Mouse (Mus musculus): Measurements from ENCODE around the gene Chd1l. TPM values are rescaled to one million over a fixed set of nuclear protein-coding genes. Genes with fewer than 3 reads are reported as not detected.

Gene Chd1l
- total and polyA plus RNA-seq, 2 experiments, result 2.4 to 7.7 TPM

DNA sequence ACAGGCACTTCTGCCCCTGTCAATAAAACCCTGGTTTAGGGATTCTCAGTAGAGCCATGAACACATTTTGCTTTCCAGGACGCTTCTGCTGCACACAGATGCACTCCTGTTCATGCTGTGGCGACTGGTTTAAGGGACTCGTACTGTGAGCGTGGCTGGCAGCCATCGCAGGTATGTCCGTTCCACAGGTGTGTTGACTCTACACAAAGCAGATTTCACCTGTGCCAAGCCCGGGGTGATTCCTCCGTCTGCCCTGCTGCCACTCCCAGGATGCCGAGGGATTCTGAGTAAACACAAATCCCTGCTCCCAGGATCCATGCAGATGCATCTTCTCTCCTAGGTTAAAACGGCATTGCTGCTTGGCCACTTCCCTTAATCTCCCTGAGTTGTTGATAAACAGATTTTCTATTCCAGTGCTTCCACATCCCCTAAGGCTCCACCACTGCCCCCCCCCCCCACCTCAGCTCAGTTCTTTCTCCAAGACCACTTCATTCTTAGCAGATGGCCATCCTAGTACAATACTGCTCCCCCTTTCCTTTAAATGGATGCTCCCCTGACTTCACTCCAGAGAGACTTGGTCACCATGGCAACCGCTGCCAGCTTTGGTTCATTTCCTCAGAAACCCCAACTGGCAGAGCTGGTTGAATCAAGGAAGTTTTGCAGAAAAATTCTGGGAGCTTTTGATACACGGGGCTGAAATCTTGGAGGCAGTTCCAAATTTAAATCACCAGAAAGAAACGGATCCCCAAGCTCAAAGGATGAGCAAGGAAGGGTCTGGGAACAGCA lies 87.9 kb downstream of the Chd1l start:
- DNase-seq (ENCODE audit: extremely low read depth, low read depth, low spot score), result no peak
- H3K27ac ChIP-seq (replicated peaks; ENCODE audit: insufficient read depth, low read depth, low read length), result no peak overlapping the region
- TF ChIP-seq CTCF (IDR thresholded peaks at IDR 0.05; ENCODE audit: low read depth, low read length), result no peak
- TF ChIP-seq POLR2A (IDR thresholded peaks at IDR 0.05; ENCODE audit: extremely low read depth, insufficient read depth, low read length), result no peak
- no peaks in the 10 kb centered on the region for H3K4me1 ChIP-seq (ENCODE audit: control insufficient read depth, insufficient read depth, low read length)
- no peaks in the 10 kb centered on the region for H3K27me3 ChIP-seq (ENCODE audit: control insufficient read depth, insufficient read depth, low read length)
- 74% methylated on average over 13 of the region's 13 CpGs for WGBS
- no peaks in the 10 kb centered on the region for H3K79me2 ChIP-seq (ENCODE audit: control insufficient read depth, insufficient read depth, low read length)
- H3K4me3 ChIP-seq (ENCODE audit: insufficient read depth, low read depth, low read length), result no peak overlapping the region
- H3K9ac ChIP-seq (ENCODE audit: low read depth, low read length), result no peak overlapping the region
- no peaks in the 10 kb centered on the region for H3K36me3 ChIP-seq (ENCODE audit: control insufficient read depth, insufficient read depth, low read length)

DNA sequence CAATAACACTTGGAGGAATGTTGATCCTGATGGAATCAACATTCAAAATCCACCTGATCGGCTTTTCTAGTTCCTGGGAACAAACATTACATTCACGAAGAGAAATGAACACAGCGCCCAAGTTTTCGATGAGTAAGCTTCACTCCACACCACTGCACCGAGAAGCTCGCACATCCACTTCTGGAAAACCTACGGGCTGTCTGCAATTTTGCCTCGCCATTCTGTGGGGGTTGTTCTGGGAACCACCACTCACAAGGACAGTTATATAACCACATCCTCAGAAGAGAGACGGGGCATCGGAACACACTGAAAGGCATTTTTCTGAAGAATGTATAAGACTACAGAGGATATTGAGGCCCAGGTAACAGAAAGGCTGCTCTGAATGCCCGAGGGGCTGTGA lies 90.1 kb downstream of the Chd1l start:
- 95% methylated on average over 11 of the region's 11 CpGs for WGBS
- Histone ChIP-seq H3K4me3 (ENCODE audit: insufficient read depth, low read depth, low read length) (no peak overlapping the region), H3K4me1 (ENCODE audit: control insufficient read depth, insufficient read depth, low read length) (no peaks in the 10 kb centered on the region), H3K27me3 (ENCODE audit: control insufficient read depth, insufficient read depth, low read length) (no peaks in the 10 kb centered on the region), H3K36me3 (ENCODE audit: control insufficient read depth, insufficient read depth, low read length) (no peaks in the 10 kb centered on the region), H3K27ac (replicated peaks; ENCODE audit: insufficient read depth, low read depth, low read length) (no peak overlapping the region), H3K9ac (ENCODE audit: low read depth, low read length) (no peak overlapping the region), H3K79me2 (ENCODE audit: control insufficient read depth, insufficient read depth, low read length) (no peaks in the 10 kb centered on the region)
- no peak for TF ChIP-seq POLR2A (IDR thresholded peaks at IDR 0.05; ENCODE audit: extremely low read depth, insufficient read depth, low read length)
- TF ChIP-seq CTCF (IDR thresholded peaks at IDR 0.05; ENCODE audit: low read depth, low read length), result no peak
- DNase-seq (ENCODE audit: extremely low read depth, low read depth, low spot score), result no peak

DNA sequence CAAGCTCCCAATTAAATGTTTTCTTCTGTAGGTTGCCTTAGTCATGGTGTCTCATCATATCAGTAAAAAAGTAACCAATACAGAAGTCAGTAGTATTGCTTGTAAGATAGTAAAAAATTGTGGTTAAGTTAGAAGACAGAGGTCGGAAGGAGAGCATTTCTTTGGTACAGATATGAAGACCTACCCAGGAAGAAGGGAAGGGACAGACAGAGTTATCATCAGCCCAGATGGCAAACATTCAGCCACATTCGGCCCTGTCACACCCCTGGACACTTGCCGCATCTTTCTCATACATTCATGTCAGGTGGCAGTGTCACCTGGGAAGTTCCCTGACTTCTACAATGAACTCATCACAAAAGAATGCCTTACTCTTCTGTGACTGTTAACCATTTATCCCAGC lies 97.7 kb downstream of the Chd1l start:
- no peak for TF ChIP-seq CTCF (IDR thresholded peaks at IDR 0.05; ENCODE audit: low read depth, low read length)
- TF ChIP-seq POLR2A (IDR thresholded peaks at IDR 0.05; ENCODE audit: extremely low read depth, insufficient read depth, low read length), result no peak
- Histone ChIP-seq H3K79me2 (ENCODE audit: control insufficient read depth, insufficient read depth, low read length) (no peaks in the 10 kb centered on the region), H3K4me3 (ENCODE audit: insufficient read depth, low read depth, low read length) (no peak overlapping the region)

More for the DNA sequence above, 97.7 kb downstream of the Chd1l start:
- Histone ChIP-seq H3K4me1 (ENCODE audit: control insufficient read depth, insufficient read depth, low read length) (no peaks in the 10 kb centered on the region), H3K27me3 (ENCODE audit: control insufficient read depth, insufficient read depth, low read length) (no peaks in the 10 kb centered on the region), H3K36me3 (ENCODE audit: control insufficient read depth, insufficient read depth, low read length) (no peaks in the 10 kb centered on the region), H3K9ac (ENCODE audit: low read depth, low read length) (no peak overlapping the region), H3K27ac (replicated peaks; ENCODE audit: insufficient read depth, low read depth, low read length) (no peak overlapping the region)
- no peak for DNase-seq (ENCODE audit: extremely low read depth, low read depth, low spot score)
- 82% methylated on average over 3 of the region's 3 CpGs for WGBS

Other genes starting within 250 kb of the Chd1l start
- not detected in 2 replicates for gene Olfr1402, start 188.2 kb downstream of the Chd1l start, total RNA-seq (2014; rRNA removed)
- not detected in 2 replicates for gene Olfr1402, start 188.2 kb downstream of the Chd1l start, polyA plus RNA-seq (2012; rRNA removed)
- 352 and 363 TPM in 2 replicates for gene Fmo5, start 18.6 kb upstream of the Chd1l start, total RNA-seq (2014; rRNA removed)
- 145 and 230 TPM in 2 replicates for gene Fmo5, start 18.6 kb upstream of the Chd1l start, polyA plus RNA-seq (2012; rRNA removed)
- gene Prkab2, start 48.0 kb upstream of the Chd1l start, total RNA-seq (2014; rRNA removed), result 0.81 and 0.83 TPM in 2 replicates
- gene Prkab2, start 48.0 kb upstream of the Chd1l start, polyA plus RNA-seq (2012; rRNA removed), result 1.5 TPM in 2 replicates
- gene Gm17651, start 64.5 kb upstream of the Chd1l start, total RNA-seq (2014; rRNA removed), result not detected in 2 replicates
- not detected in 2 replicates for gene Gm17651, start 64.5 kb upstream of the Chd1l start, polyA plus RNA-seq (2012; rRNA removed)

Measured in liver, adult 2 months (tissue).